Mouse (Mus musculus): Measurements from ENCODE around the gene Pigr. TPM values are rescaled to one million over a fixed set of nuclear protein-coding genes. Genes with fewer than 3 reads are reported as not detected.

The Pigr gene
- under 1 TPM in 1 of 2 experiments, not detected in 1; 0.13 TPM for total RNA-seq (2021)
- long read RNA-seq, experiment 1, result 0 reads
- long read RNA-seq, experiment 2, result 0 reads

- intact Hi-C loops (cut with DNase I), result no loop called here
- DNase-seq, result no peak
These were observed at the start of gene Pigr for GRCm38 (mm10) chr1:130826448-130826847. Gene Pigr (plus strand): TSS chr1:130826684.

DNA sequence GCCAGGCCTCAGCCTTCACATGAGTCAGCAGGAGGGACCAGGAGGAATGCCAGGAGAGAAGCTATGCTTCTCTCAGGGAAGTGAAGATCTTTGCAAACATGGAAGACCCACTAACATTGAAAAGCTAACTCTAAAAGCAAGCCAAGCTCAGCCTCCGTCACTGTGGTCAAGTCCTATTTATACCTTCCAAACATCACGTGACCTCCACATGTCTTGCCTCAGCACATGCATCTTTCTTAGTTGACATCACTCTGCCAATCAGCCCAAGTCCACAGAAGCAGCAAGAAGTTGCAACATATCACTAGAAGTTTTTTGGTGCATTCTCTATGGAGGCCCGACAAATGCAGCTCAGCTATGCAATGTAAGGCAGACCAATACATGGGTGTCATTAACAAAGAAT lies 46.6 kb upstream of the Pigr start:
- intact Hi-C loops (cut with DNase I), result no loop called here
- DNase-seq, result no peak

- no peak for DNase-seq
- intact Hi-C loops (cut with DNase I), result no loop called here
These were observed 42.4 kb upstream of the Pigr start for GRCm38 (mm10) chr1:130784054-130784453.

GRCm38 (mm10) chr1:130787001-130787400 lies 39.5 kb upstream of the Pigr start:
- intact Hi-C loops (cut with DNase I), result no loop called here
- DNase-seq, result no peak

DNA sequence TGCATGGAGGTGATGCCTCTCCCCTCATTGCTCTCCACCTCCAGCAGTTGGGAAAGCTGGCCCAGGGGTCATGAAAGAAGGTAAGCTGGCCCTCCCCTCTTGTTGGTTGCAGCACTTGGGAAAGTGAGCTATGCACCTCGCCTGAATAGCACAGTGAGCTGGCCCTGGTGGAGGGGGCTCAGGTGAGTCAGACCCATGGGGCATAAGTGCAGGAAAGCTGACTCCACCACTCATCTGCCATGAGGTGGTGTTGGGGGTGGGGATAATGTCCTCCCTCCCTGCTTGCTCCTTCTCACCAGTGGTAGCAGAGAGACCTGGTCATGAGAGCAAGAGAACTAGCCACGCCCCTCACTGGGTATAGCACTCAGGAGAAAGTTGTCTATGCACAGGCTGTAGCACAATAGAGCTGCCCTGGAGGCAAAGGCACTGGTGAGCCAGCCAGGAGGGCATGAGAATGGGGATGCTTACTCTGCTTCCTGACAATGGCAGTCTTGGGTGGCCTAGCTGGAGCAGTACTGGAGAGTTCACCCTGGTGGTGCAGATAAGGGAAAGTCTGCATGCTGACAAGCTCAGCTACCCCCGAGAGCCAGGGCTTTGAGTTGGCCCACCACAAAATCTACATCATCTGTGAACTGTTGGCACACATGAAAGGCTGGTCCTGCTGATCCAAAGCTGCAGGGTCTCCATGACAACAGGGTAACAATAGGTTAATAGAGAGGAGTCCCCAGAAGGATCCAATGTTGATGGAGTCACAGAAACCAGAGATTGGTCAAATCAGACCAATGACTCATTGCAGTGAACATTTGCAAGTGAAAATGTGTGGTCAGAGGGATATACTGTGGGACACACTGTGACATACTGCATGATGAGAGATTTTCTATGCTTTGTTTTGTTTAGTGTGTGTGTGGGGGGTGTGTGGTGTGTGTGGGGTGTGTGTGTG lies 36.7 kb upstream of the Pigr start:
- no peak for DNase-seq
- intact Hi-C loops (cut with DNase I), result no loop called here

DNA sequence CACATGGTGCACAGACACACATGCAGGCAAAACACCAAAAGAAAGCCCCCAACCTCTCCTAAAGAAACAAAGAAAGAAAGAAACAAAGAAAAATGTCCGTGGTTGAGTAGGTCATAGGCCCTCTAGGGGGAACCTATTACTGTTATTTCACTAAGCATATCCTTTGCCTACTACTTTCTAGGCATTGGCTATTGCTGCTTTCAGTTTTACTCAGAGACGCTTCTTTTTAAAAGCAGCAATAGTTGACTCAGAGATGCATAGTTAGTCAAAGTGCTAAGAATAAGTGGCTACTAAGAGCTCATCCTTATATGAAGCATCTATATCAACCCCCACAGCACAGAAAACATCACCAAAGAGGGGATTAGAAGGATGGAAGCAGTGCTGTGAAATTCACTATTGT lies 31.2 kb upstream of the Pigr start:
- intact Hi-C loops (cut with DNase I), result no loop called here
- no peak for DNase-seq

- intact Hi-C loops (cut with DNase I), result no loop called here
- DNase-seq, result no peak
These were observed 29.4 kb upstream of the Pigr start for GRCm38 (mm10) chr1:130796967-130797684.

DNA sequence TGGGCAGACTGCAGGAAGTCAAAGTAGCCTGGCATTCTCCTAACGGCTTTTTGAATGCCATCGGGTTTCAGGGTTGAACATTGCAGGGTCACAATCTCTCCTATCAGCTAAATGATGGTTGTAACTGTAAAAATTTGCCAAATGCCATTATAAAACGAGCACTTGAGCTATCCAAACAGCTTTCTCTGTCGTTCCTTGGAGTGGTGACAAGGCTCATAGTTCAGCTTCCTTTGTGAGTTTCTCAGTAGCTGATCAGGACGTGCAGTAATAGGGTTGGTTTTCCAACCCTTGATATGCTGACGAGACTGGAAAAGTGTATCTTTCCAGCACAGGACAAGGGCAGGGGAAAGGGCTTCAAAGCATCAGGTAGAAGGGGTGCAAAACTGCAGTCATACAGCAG lies 28.4 kb upstream of the Pigr start:
- DNase-seq, result no peak
- intact Hi-C loops (cut with DNase I), result no loop called here

DNA sequence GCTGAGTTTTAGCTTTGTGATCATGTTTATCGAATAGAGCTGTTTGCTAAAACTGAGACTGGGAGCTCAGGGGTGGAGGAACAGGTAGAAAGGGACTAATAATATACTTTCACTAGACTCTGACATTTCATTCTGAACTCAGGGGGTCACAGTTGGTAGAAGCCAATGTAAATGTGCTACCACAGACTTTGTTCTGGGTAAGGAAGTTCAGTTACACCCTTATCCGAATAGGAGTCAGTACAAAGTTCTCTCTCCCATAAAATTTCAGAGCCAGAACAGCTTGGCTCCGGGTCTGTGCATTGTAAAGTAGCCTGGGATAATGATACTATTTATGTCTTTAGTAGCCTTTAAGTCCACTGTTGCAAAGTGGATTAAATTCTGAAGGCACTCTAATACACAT lies 27.9 kb upstream of the Pigr start:
- intact Hi-C loops (cut with DNase I), result no loop called here

DNA sequence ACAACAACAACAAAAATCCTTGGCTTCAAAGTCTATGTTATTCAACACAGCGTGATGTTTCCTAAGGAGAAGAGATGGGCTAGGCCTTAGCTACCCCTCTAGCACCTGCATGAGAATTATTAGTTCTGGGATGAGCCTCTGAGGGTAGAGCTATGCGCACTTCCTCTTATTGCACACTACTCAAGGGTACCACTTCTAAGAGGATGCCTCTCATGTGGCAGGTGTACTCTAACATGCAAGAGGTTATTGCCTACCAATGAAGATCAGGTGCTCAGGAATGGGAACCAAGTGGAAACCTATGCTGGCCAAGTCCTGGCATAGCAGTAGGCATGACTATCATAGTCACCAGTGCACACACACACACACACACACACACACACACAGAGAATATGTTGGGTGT lies 27.1 kb upstream of the Pigr start:
- intact Hi-C loops (cut with DNase I), result no loop called here
- no peak for DNase-seq

More for the DNA sequence above, 27.9 kb upstream of the Pigr start:
- no peak for DNase-seq

- intact Hi-C loops (cut with DNase I), result no loop called here
- DNase-seq, result no peak
These were observed 25.9 kb upstream of the Pigr start, which contains the start of gene Fcamr for GRCm38 (mm10) chr1:130800602-130801001. Gene Fcamr (plus strand): TSS chr1:130800902.

DNA sequence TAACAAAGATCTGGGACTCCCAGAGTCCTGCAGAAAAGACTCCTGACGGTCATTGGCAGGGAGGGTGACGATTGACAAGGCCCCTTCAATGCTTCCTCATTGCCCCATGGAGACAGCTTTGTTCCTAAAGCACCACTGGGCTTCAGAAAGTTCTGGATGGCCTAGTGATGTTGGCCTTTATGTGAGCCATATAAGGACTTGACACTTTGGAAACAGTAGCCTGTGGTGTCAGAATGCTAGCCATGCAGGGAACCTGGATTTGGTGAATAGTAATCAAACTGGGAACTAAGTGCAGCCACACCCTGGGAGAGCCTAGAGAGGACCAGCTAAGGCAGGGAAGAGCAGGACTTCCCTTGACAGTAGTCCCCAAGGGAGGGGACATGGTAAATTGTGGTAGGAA lies 25.0 kb upstream of the Pigr start:
- intact Hi-C loops (cut with DNase I), result no loop called here
- DNase-seq, result no peak

- no peak for DNase-seq
These were observed 23.5 kb upstream of the Pigr start for GRCm38 (mm10) chr1:130802976-130803375.

DNA sequence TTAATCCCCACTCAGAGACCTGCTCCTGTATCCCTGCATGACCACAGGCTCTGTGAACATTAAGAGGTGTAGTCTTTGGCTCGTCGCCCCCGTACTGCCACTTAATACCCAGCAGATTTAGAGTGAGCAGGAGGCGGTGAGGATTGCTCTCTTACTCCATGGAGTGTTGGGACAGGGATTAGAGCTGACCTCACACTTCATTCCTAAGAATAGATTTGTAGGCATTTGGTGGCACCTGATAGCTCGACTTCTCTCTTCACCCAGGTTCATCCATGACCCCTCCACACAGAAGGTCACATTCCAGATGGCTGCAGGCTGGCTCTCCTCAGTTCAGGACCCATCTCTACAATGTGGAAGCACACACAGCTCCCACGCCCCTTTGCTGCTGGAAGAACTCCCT lies 22.2 kb upstream of the Pigr start:
- DNase-seq, result peak in 1 of 2 experiments; percentile 14
- intact Hi-C loops (cut with DNase I), result no loop called here

More at GRCm38 (mm10) chr1:130802976-130803375, 23.5 kb upstream of the Pigr start:
- intact Hi-C loops (cut with DNase I), result no loop called here

- intact Hi-C loops (cut with DNase I), result no loop called here
- no peak for DNase-seq
These were observed 15.6 kb upstream of the Pigr start for GRCm38 (mm10) chr1:130810906-130811305.

- no peak for DNase-seq
- intact Hi-C loops (cut with DNase I), result no loop called here
These were observed 15.2 kb upstream of the Pigr start for GRCm38 (mm10) chr1:130811316-130811715.

DNA sequence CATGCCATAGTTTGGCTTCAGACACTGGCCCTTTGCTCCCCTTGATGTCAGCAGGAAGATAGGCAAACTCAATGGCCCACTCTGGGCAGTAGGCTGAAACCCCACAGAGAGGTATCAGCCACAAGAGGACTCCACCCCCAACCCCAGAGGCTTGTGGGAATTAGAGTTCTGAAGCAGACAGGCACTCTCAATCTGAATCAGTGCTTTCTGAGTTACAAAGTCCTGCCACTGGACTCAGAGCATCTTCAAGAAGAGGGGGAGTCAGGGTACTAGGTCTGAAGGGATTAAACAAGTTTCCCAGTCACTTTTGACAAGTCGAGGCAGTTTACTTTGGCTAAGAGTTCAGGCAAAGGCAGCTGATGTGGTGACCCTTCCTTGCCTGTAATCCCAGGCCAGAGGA lies 6.7 kb upstream of the Pigr start:
- intact Hi-C loops (cut with DNase I), result no loop called here
- DNase-seq, result no peak

DNA sequence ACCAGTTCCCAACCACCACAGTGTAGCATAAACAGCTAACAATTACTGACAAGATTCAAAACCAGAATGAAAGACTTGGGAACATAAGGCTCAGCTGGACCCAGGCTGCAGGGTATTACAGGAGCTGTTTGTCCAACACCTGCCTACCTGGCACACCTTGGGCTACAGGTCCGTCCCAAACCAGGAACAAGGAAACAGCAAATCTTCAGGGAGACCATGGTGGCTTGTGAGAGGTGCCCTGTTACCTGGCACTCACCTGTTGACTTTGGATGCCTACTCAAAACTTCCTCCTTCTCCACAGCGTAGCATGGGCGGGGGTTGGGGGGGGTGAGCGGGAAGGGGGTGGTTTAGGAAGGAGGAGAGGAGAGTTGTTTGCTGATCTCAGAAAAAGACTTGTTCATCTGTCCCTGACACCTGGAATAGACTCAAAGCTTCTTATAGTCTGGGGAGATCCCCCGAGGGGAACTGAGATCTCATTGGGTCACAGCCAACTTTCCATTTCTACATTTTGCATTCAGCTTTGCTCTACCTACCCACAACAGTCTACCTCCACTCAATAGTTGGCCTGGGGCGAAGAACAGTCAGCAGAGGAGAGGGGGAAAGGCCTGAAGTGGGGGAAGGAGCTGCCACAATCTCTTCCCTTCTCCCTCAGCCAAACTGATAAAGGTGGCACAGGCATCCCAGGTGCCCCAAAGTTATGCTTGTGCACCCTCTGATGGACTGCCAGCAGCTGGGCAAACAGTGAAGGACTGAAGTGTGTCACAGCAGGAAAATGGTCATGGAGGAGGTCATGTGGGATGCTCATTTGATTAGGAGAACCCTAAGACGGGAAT lies 6.0 kb upstream of the Pigr start:
- DNase-seq, result no peak
- intact Hi-C loops (cut with DNase I), result no loop called here

DNA sequence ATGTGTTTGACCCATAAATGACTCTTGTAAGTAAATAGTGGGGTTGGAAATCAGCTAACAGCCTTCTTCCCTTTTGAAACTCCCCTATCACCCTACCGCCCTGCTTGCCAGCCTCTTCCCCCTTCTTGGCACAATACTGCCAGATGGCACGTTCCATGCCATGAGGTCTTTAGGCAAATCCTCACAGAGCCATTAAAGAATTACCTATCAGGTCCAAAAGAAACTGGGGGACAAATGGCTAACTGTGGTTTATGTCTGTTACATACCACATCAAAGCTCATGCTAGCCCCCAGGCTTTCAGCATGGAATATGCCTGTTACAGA lies 5.4 kb upstream of the Pigr start:
- DNase-seq, result no peak
- intact Hi-C loops (cut with DNase I), result no loop called here

DNA sequence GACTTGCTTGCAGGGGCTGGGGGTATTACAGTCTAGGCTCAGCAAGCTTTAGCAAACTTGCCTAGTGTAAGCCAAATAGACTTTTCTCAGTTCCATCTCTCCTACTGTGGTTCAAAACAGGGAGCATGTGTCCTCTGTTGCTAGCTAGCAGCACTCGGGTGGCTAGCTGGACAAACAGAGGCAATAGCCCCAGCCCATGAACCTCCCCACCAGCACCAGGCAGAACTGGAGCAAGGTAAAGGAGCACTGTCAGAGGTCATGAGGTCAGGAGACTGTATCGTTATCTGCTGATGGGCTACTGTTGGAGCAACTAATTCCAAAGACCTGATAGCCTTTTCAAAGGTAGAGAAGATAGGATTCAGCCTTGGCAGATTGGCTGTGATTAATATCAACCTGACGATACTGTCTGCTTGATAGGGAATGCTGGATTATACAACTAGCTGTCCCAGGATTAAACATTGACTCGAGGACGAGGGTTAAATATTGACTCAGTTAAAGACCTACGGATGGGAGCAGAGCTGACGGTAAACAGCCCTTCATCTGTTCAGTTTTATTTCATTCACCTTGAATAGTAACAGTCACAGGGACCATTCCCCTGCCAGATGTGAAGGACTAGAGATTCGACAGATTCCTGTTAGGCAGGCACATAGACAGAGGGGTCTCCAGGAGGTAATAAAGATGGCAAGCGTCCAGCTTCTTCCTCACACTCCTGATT lies 4.4 kb upstream of the Pigr start:
- DNase-seq, result no peak
- intact Hi-C loops (cut with DNase I), result no loop called here

Measured in gastrocnemius, postnatal 36 days (tissue).